Mouse (Mus musculus): ENCODE data around the gene Tmem132a.

The Tmem132a gene

GRCm38 (mm10) chr19:10869886-10870527, at the start of gene Tmem132a:
Tmem132a (minus strand) TSS chr19:10869940.
- in situ Hi-C loops (cut with MboI; ENCODE audit: low pct_unique_long_range_greater_than_20kb in 1 of 2, low sequenced_read_pairs in 2 of 2, unreplicated experiment in 1 of 2): no loop called here

- in situ Hi-C loops (cut with MboI; ENCODE audit: low pct_unique_long_range_greater_than_20kb in 1 of 2, low sequenced_read_pairs in 2 of 2, unreplicated experiment in 1 of 2): no loop called here
Measured at GRCm38 (mm10) chr19:10918321-10918991, 48.7 kb upstream of the Tmem132a start.

- in situ Hi-C loops (cut with MboI; ENCODE audit: low pct_unique_long_range_greater_than_20kb in 1 of 2, low sequenced_read_pairs in 2 of 2, unreplicated experiment in 1 of 2): no loop called here
Measured at GRCm38 (mm10) chr19:10916506-10916905, 46.8 kb upstream of the Tmem132a start.

GRCm38 (mm10) chr19:10914870-10915269, 45.1 kb upstream of the Tmem132a start:
- in situ Hi-C loops (cut with MboI; ENCODE audit: low pct_unique_long_range_greater_than_20kb in 1 of 2, low sequenced_read_pairs in 2 of 2, unreplicated experiment in 1 of 2): no loop called here

- in situ Hi-C loops (cut with MboI; ENCODE audit: low pct_unique_long_range_greater_than_20kb in 1 of 2, low sequenced_read_pairs in 2 of 2, unreplicated experiment in 1 of 2): no loop called here
Measured at GRCm38 (mm10) chr19:10914291-10914690, 44.6 kb upstream of the Tmem132a start.

- in situ Hi-C loops (cut with MboI; ENCODE audit: low pct_unique_long_range_greater_than_20kb in 1 of 2, low sequenced_read_pairs in 2 of 2, unreplicated experiment in 1 of 2): no loop called here
Measured at GRCm38 (mm10) chr19:10909087-10909721, 39.5 kb upstream of the Tmem132a start.

GRCm38 (mm10) chr19:10907891-10908290, 38.2 kb upstream of the Tmem132a start:
- in situ Hi-C loops (cut with MboI; ENCODE audit: low pct_unique_long_range_greater_than_20kb in 1 of 2, low sequenced_read_pairs in 2 of 2, unreplicated experiment in 1 of 2): no loop called here

- in situ Hi-C loops (cut with MboI; ENCODE audit: low pct_unique_long_range_greater_than_20kb in 1 of 2, low sequenced_read_pairs in 2 of 2, unreplicated experiment in 1 of 2): no loop called here
Measured at GRCm38 (mm10) chr19:10905728-10906000, 35.9 kb upstream of the Tmem132a start.

GRCm38 (mm10) chr19:10904927-10905727, 35.4 kb upstream of the Tmem132a start:
- in situ Hi-C loops (cut with MboI; ENCODE audit: low pct_unique_long_range_greater_than_20kb in 1 of 2, low sequenced_read_pairs in 2 of 2, unreplicated experiment in 1 of 2): no loop called here

GRCm38 (mm10) chr19:10904512-10904911, 34.8 kb upstream of the Tmem132a start:
- in situ Hi-C loops (cut with MboI; ENCODE audit: low pct_unique_long_range_greater_than_20kb in 1 of 2, low sequenced_read_pairs in 2 of 2, unreplicated experiment in 1 of 2): no loop called here

GRCm38 (mm10) chr19:10901046-10901445, 31.3 kb upstream of the Tmem132a start:
- in situ Hi-C loops (cut with MboI; ENCODE audit: low pct_unique_long_range_greater_than_20kb in 1 of 2, low sequenced_read_pairs in 2 of 2, unreplicated experiment in 1 of 2): no loop called here

- in situ Hi-C loops (cut with MboI; ENCODE audit: low pct_unique_long_range_greater_than_20kb in 1 of 2, low sequenced_read_pairs in 2 of 2, unreplicated experiment in 1 of 2): no loop called here
Measured at GRCm38 (mm10) chr19:10900315-10900714, 30.6 kb upstream of the Tmem132a start.

GRCm38 (mm10) chr19:10897491-10897890, 27.8 kb upstream of the Tmem132a start:
- in situ Hi-C loops (cut with MboI; ENCODE audit: low pct_unique_long_range_greater_than_20kb in 1 of 2, low sequenced_read_pairs in 2 of 2, unreplicated experiment in 1 of 2): no loop called here

- in situ Hi-C loops (cut with MboI; ENCODE audit: low pct_unique_long_range_greater_than_20kb in 1 of 2, low sequenced_read_pairs in 2 of 2, unreplicated experiment in 1 of 2): no loop called here
Measured at GRCm38 (mm10) chr19:10896849-10897248, 27.1 kb upstream of the Tmem132a start.

GRCm38 (mm10) chr19:10895708-10896107, 26.0 kb upstream of the Tmem132a start:
- in situ Hi-C loops (cut with MboI; ENCODE audit: low pct_unique_long_range_greater_than_20kb in 1 of 2, low sequenced_read_pairs in 2 of 2, unreplicated experiment in 1 of 2): no loop called here

- in situ Hi-C loops (cut with MboI; ENCODE audit: low pct_unique_long_range_greater_than_20kb in 1 of 2, low sequenced_read_pairs in 2 of 2, unreplicated experiment in 1 of 2): no loop called here
Measured at GRCm38 (mm10) chr19:10895016-10895528, 25.3 kb upstream of the Tmem132a start, which contains the start of gene Prpf19. Prpf19 (plus strand) TSS chr19:10895231.

- in situ Hi-C loops (cut with MboI; ENCODE audit: low pct_unique_long_range_greater_than_20kb in 1 of 2, low sequenced_read_pairs in 2 of 2, unreplicated experiment in 1 of 2): no loop called here
Measured at GRCm38 (mm10) chr19:10892201-10892600, 22.5 kb upstream of the Tmem132a start.

- in situ Hi-C loops (cut with MboI; ENCODE audit: low pct_unique_long_range_greater_than_20kb in 1 of 2, low sequenced_read_pairs in 2 of 2, unreplicated experiment in 1 of 2): no loop called here
Measured at GRCm38 (mm10) chr19:10881426-10882154, 11.8 kb upstream of the Tmem132a start, which contains the start of gene Tmem109. Tmem109 (minus strand) TSS chr19:10882001.

Measured in mouse embryonic stem cell (cell line).